Mouse (Mus musculus) forebrain, postnatal 0 days (tissue): ENCODE data around the gene Gm10320. TPM values are rescaled to one million over a fixed set of nuclear protein-coding genes. Genes with fewer than 3 reads are reported as not detected.

Experiments
- ATAC-seq: fragments of 200-750 bp; cut with Nextera tagmentation; 2 replicates; pipeline ENCODE4 v1.8.0; 2017; ENCODE audit warnings: mild to moderate bottlenecking, moderate library complexity
- DNase-seq: peaks from one replicate; pipeline ENCODE4 v3.0.0-alpha.2; 2015
- H3K27ac ChIP-seq: fragments of 300-500 bp; sonication (generic); 2 replicates; pipeline ENCODE4 v1.5.1; 2014; ENCODE audit warnings: low read depth, mild to moderate bottlenecking, antibody characterized with exemption, low read length, moderate library complexity, mixed read lengths
- H3K27me3 ChIP-seq: fragments of 300-500 bp; sonication (generic); 2 replicates; pipeline ENCODE4 v1.6.1; 2014; ENCODE audit warnings: mild to moderate bottlenecking, low read length, mixed read lengths; ENCODE audit not compliant: insufficient read depth
- H3K36me3 ChIP-seq: fragments of 300-500 bp; sonication (generic); 2 replicates; pipeline ENCODE4 v1.6.1; 2014; ENCODE audit warnings: mild to moderate bottlenecking, moderate library complexity; ENCODE audit not compliant: insufficient read depth
- H3K4me1 ChIP-seq: fragments of 300-500 bp; sonication (generic); 2 replicates; pipeline ENCODE4 v1.6.1; 2014; ENCODE audit warnings: antibody characterized with exemption; ENCODE audit not compliant: insufficient read depth
- H3K4me2 ChIP-seq: fragments of 300-500 bp; sonication (generic); 2 replicates; pipeline ENCODE4 v1.6.1; 2014; ENCODE audit warnings: low read depth, mild to moderate bottlenecking, moderate library complexity
- H3K4me3 ChIP-seq: fragments of 300-500 bp; sonication (generic); 2 replicates; pipeline ENCODE4 v1.5.1; 2014; ENCODE audit warnings: low read depth, low read length, mixed read lengths
- H3K9ac ChIP-seq: fragments of 300-500 bp; sonication (generic); 2 replicates; pipeline ENCODE4 v1.6.1; 2014; ENCODE audit warnings: mild to moderate bottlenecking
- H3K9me3 ChIP-seq: fragments of 300-500 bp; sonication (generic); 2 replicates; pipeline ENCODE4 v1.6.1; 2016; ENCODE audit warnings: low read length
- CTCF ChIP-seq: sonication (generic); IDR thresholded peaks from 2 replicates; pipeline ENCODE4 v1.5.1; 2016; ENCODE audit warnings: antibody characterized with exemption, control low read depth, low read depth
- WGBS: fragments of 180-500 bp; shearing (Covaris S2); extraction: QIAGEN DNeasy Blood & Tissue Kit; methylation state at CpG from one replicate; pipeline ENCODE4 v1.1.7; 2014; 5-methylcytosine and 5-hydroxymethylcytosine counted together
- polyA plus RNA-seq: library from polyadenylated mRNA; unstranded; fragments of >200 nt; fragmentation: Nextera tagmentation; extraction: Ambion mirVana; gene quantifications from 2 replicates; pipeline ENCODE4 v1.2.1, GENCODE M21; 2015
- total RNA-seq: library from RNA; depleted of rRNA; stranded (reverse); fragments of >200 nt; gene quantifications from 2 replicates; pipeline ENCODE4 v1.2.3, GENCODE M21; 2014

Gm10320 gene
- total and polyA plus RNA-seq, 2 experiments from 2014 or later = 0.74 TPM; not detected in 1

GRCm38 (mm10) chr13:98533415-98533814, 41.6 kb upstream of the Gm10320 start:
- H3K9me3 ChIP-seq = 0 out of 2 replicates have a peak, but pooled peaks cover 6% of the 10 kb centered on the region
- no peaks in the 10 kb centered on the region for H3K36me3 ChIP-seq
- H3K4me2 ChIP-seq = peak overlapping the region; percentile 37; the same call in 1 of the 2 replicates
- no peak for DNase-seq
- peaks cover 43% of the 10 kb centered on the region for H3K27me3 ChIP-seq
- 0 out of 2 replicates have a peak, but pooled peaks cover 8% of the 10 kb centered on the region for H3K4me1 ChIP-seq
- no peak for ATAC-seq
- no peak for TF ChIP-seq CTCF
- H3K4me3 ChIP-seq = no peak overlapping the region
- 15% methylated on average over 9 of the region's 9 CpGs for WGBS
- no peak overlapping the region for H3K9ac ChIP-seq
- H3K27ac ChIP-seq = no peak overlapping the region

GRCm38 (mm10) chr13:98532699-98533375, 41.0 kb upstream of the Gm10320 start:
- H3K9me3 ChIP-seq = 0 out of 2 replicates have a peak, but pooled peaks cover 6% of the 10 kb centered on the region
- no peak overlapping the region for H3K27ac ChIP-seq
- H3K4me1 ChIP-seq = 0 out of 2 replicates have a peak, but pooled peaks cover 8% of the 10 kb centered on the region
- no peak for TF ChIP-seq CTCF
- ATAC-seq = no peak
- H3K4me2 ChIP-seq = no peak overlapping the region
- H3K4me3 ChIP-seq = no peak overlapping the region
- WGBS = 59% methylated on average over 12 of the region's 12 CpGs
- no peak for DNase-seq
- H3K36me3 ChIP-seq = no peaks in the 10 kb centered on the region
- H3K27me3 ChIP-seq = peaks cover 43% of the 10 kb centered on the region
- no peak overlapping the region for H3K9ac ChIP-seq

GRCm38 (mm10) chr13:98531976-98532375, 40.2 kb upstream of the Gm10320 start:
- Histone ChIP-seq H3K4me2 (no peak overlapping the region), H3K4me3 (no peak overlapping the region), H3K27me3 (peaks cover 38% of the 10 kb centered on the region), H3K9ac (no peak overlapping the region), H3K36me3 (no peaks in the 10 kb centered on the region), H3K27ac (no peak overlapping the region), H3K4me1 (0 out of 2 replicates have a peak, but pooled peaks cover 8% of the 10 kb centered on the region), H3K9me3 (0 out of 2 replicates have a peak, but pooled peaks cover 6% of the 10 kb centered on the region)
- ATAC-seq (no peak), DNase-seq (no peak)
- 92% methylated on average over 9 of the region's 9 CpGs for WGBS
- no peak for TF ChIP-seq CTCF

- no peak overlapping the region for H3K4me2 ChIP-seq
- H3K9me3 ChIP-seq = 0 out of 2 replicates have a peak, but pooled peaks cover 6% of the 10 kb centered on the region
- H3K27ac ChIP-seq = no peak overlapping the region
- no peaks in the 10 kb centered on the region for H3K36me3 ChIP-seq
- WGBS = 48% methylated on average over 3 of the region's 3 CpGs
- H3K9ac ChIP-seq = no peak overlapping the region
- H3K4me1 ChIP-seq = 0 out of 2 replicates have a peak, but pooled peaks cover 8% of the 10 kb centered on the region
- H3K27me3 ChIP-seq = peaks cover 35% of the 10 kb centered on the region
- no peak for TF ChIP-seq CTCF
- no peak overlapping the region for H3K4me3 ChIP-seq
- no peak for ATAC-seq
- DNase-seq = no peak
Observed at GRCm38 (mm10) chr13:98531306-98531705, 39.5 kb upstream of the Gm10320 start.

- no peak for DNase-seq
- no peak for TF ChIP-seq CTCF
- H3K9ac ChIP-seq = no peak overlapping the region
- no peak for ATAC-seq
- H3K9me3 ChIP-seq = peaks cover 4% of the 10 kb centered on the region; the same call in 1 of the 2 replicates
- no peaks in the 10 kb centered on the region for H3K4me1 ChIP-seq
- H3K4me3 ChIP-seq = no peak overlapping the region
- H3K4me2 ChIP-seq = no peak overlapping the region
- no peak overlapping the region for H3K27ac ChIP-seq
- 44% methylated on average over 6 of the region's 6 CpGs for WGBS
- peaks cover 3% of the 10 kb centered on the region; the same call in 1 of the 2 replicates for H3K27me3 ChIP-seq
- H3K36me3 ChIP-seq = no peaks in the 10 kb centered on the region
Observed at GRCm38 (mm10) chr13:98523719-98524316, 32.0 kb upstream of the Gm10320 start.

- no peak for TF ChIP-seq CTCF
- ATAC-seq = no peak
- DNase-seq = no peak
- H3K27me3 ChIP-seq = peaks cover 3% of the 10 kb centered on the region; the same call in 1 of the 2 replicates
- H3K27ac ChIP-seq = no peak overlapping the region
- no peaks in the 10 kb centered on the region for H3K4me1 ChIP-seq
- H3K9me3 ChIP-seq = peaks cover 4% of the 10 kb centered on the region; the same call in 1 of the 2 replicates
- H3K4me2 ChIP-seq = no peak overlapping the region
- no peak overlapping the region for H3K9ac ChIP-seq
- WGBS = 26% methylated on average over 11 of the region's 11 CpGs
- H3K4me3 ChIP-seq = no peak overlapping the region
- no peaks in the 10 kb centered on the region for H3K36me3 ChIP-seq
Observed at GRCm38 (mm10) chr13:98518341-98518740, 26.5 kb upstream of the Gm10320 start.

- ATAC-seq = no peak
- Histone ChIP-seq H3K9me3 (peaks cover 3% of the 10 kb centered on the region; the same call in 1 of the 2 replicates), H3K9ac (no peak overlapping the region), H3K27ac (no peak overlapping the region), H3K36me3 (no peaks in the 10 kb centered on the region), H3K4me3 (no peak overlapping the region), H3K4me1 (no peaks in the 10 kb centered on the region), H3K27me3 (no peaks in the 10 kb centered on the region), H3K4me2 (no peak overlapping the region)
- no peak for TF ChIP-seq CTCF
- WGBS = 66% methylated on average over 5 of the region's 5 CpGs
- DNase-seq = no peak
Observed at GRCm38 (mm10) chr13:98517666-98518065, 25.9 kb upstream of the Gm10320 start.
